Mouse (Mus musculus) hindbrain, embryonic 13.5 days (tissue): Measurements from ENCODE around the gene Asb16. TPM values are rescaled to one million over a fixed set of nuclear protein-coding genes. Genes with fewer than 3 reads are reported as not detected.

Experiments
- ATAC-seq: fragments of 200-750 bp; cut with Nextera tagmentation; 2 replicates; pipeline ENCODE4 v1.8.0; 2017; ENCODE audit warnings: moderate TSS enrichment; ENCODE audit not compliant: low FRiP score
- H3K27ac ChIP-seq: fragments of 300-500 bp; sonication (generic); 2 replicates; pipeline ENCODE4 v1.5.1; 2015; ENCODE audit warnings: inconsistent platforms, mild to moderate bottlenecking, moderate library complexity
- H3K27me3 ChIP-seq: fragments of 300-500 bp; sonication (generic); 2 replicates; pipeline ENCODE4 v1.6.1; 2015; ENCODE audit warnings: mild to moderate bottlenecking, inconsistent platforms
- H3K36me3 ChIP-seq: fragments of 300-500 bp; sonication (generic); 2 replicates; pipeline ENCODE4 v1.6.1; 2015; ENCODE audit warnings: mild to moderate bottlenecking, inconsistent platforms
- H3K4me1 ChIP-seq: fragments of 300-500 bp; sonication (generic); replicated peaks from 2 replicates; pipeline ENCODE4 v1.6.1; 2015; ENCODE audit warnings: inconsistent platforms
- H3K4me2 ChIP-seq: fragments of 300-500 bp; sonication (generic); 2 replicates; pipeline ENCODE4 v1.6.1; 2015; ENCODE audit warnings: inconsistent platforms, mild to moderate bottlenecking, moderate library complexity
- H3K4me3 ChIP-seq: fragments of 300-500 bp; sonication (generic); 2 replicates; pipeline ENCODE4 v1.5.1; 2015; ENCODE audit warnings: mild to moderate bottlenecking, inconsistent platforms
- H3K9ac ChIP-seq: fragments of 300-500 bp; sonication (generic); 2 replicates; pipeline ENCODE4 v1.6.1; 2015; ENCODE audit warnings: mild to moderate bottlenecking, inconsistent platforms
- H3K9me3 ChIP-seq: fragments of 300-500 bp; sonication (generic); 2 replicates; pipeline ENCODE4 v1.6.1; 2016; ENCODE audit warnings: inconsistent platforms
- WGBS: fragments of 180-500 bp; shearing (Covaris S2); methylation state at CpG from one replicate; pipeline ENCODE4 v1.1.7; 2015; 5-methylcytosine and 5-hydroxymethylcytosine counted together
- microRNA-seq: library from miRNA; unstranded; fragments of <30 nt; microRNA quantifications from one replicate; pipeline ENCODE4, GENCODE M21; 2016
- polyA plus RNA-seq: library from polyadenylated mRNA; unstranded; fragments of >200 nt; fragmentation: Nextera tagmentation; extraction: Ambion mirVana; gene quantifications from 2 replicates; pipeline ENCODE4 v1.2.1, GENCODE M21; 2015

Gene Asb16
- polyA plus RNA-seq, 1 experiment from 2014 or later: not detected

DNA sequence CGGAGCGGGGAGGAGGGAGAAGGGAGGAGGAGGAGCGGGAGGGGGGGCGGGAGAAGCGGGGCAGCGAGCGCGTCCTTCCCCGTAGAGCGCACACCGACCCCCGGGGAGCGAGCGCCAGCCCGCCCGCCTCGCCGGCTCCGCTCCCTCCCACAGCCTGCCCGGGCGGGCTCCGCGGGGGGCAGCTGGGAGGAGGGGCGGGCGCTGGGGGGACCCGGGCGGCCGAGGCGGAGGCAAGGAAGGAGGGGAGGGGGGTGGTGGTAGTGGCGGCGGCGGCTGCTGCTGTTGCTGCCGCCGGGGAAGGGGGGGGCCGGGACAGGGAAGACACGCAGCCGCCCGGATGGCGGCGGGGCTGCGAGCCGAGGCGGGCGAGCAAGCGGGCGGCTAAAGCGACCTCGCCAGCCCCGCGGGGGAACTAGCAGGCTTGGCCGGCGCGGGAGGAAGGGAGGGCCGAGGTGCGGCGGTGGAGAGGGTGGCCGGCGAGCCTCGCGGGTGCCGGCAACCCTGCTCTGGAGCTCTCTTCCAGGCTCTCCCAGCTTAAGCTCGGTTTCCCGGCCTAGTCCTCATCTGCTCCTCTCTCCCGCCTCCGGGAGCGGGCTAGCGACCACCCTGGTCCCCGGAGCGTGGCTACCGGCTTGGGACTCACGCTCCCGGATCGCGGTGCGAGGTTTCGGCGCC is 49.5 kb downstream of the Asb16 start:
- under 1% methylated on average over 45 of the region's 77 CpGs for WGBS
- peak overlapping the region; percentile 99 for H3K27ac ChIP-seq
- peak; percentile 37 for ATAC-seq
- no peaks in the 10 kb centered on the region for H3K9me3 ChIP-seq
- H3K36me3 ChIP-seq: peaks cover 26% of the 10 kb centered on the region
- peaks cover 30% of the 10 kb centered on the region for H3K4me1 ChIP-seq
- H3K27me3 ChIP-seq: no peaks in the 10 kb centered on the region
- peak overlapping the region; percentile 100 for H3K9ac ChIP-seq
- H3K4me3 ChIP-seq: peak overlapping the region; percentile 98
- H3K4me2 ChIP-seq: peak overlapping the region; percentile 80

DNA sequence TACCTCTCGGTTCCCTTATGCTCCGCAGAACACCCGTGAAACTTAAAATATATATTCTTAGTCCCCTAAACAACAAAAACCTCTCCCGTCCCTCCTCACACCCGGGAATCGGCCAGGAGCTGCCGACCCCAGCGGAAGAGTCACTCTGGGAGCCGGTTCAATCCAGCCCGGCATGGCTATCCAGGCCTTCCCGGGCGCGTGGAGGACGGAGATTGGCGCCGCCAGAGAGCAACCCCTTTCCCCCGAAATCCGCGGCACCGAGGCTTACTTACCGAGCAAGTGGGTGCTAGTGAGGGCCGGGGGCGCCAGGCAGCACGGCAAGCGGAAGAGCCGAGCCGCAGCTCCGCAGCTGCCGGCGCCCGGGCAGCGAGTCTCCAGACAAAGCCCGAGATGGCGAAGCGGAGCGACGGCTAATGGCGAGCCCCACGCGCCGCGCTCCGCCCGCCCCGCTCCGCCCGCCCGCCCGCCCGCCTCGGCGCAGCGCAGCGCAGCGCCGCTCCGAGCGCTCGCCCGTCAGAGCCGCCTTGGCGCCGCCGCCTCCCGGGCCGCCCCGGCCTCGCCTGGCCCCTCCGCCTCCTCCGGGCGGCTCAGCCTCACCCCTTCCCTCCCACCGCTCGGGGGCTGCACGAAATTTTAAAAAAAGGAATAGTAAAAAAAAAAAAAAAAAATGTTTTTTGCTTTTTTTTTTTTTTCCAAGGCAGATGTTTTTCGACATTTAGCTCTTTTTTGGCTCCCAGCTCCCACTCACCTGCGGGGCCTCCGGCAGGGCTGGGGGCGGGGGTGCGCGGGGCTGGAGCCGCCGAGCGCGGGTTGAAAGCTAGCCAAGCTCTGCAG is 50.2 kb downstream of the Asb16 start:
- peak overlapping the region; percentile 98 for H3K4me3 ChIP-seq
- peak overlapping the region; percentile 99 for H3K27ac ChIP-seq
- under 1% methylated on average over 78 of the region's 84 CpGs for WGBS
- no peak for ATAC-seq
- H3K4me2 ChIP-seq: peak overlapping the region; percentile 80
- H3K9me3 ChIP-seq: no peaks in the 10 kb centered on the region
- no peaks in the 10 kb centered on the region for H3K27me3 ChIP-seq
- H3K9ac ChIP-seq: peak overlapping the region; percentile 100
- peaks cover 18% of the 10 kb centered on the region for H3K36me3 ChIP-seq
- peaks cover 30% of the 10 kb centered on the region for H3K4me1 ChIP-seq

DNA sequence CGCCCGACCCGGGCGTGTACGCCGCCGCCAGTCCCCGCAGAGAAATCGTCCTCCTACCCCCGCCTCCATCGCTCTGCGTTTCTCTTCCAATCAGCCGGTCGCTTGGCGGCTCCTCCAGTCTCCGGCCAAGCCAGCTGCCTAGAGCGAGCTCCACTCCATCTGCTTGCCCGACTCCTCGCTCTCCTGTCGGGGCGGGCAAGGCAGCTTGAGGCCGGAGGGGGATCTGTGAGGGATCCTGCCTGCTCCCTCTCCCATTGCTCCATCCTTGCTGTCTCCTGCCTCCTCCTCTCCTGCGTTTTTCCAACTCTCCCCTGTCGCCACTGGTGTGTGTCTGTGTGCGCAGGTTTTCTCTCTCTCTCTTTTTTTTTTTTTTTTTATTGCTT is 50.9 kb downstream of the Asb16 start, which contains the start of gene Ubtf:
Gene Ubtf, minus strand, starts transcription at position 333 of the 383 bp plus-strand sequence.
- no peak for ATAC-seq
- H3K4me2 ChIP-seq: peak within 1 kb of the TSS; percentile 80
- WGBS: under 1% methylated on average over 25 of the region's 25 CpGs
- H3K27me3 ChIP-seq: no peaks in the 10 kb centered on the region
- H3K36me3 ChIP-seq: peaks cover 12% of the 10 kb centered on the region
- no peaks in the 10 kb centered on the region for H3K9me3 ChIP-seq
- H3K27ac ChIP-seq: peak within 1 kb of the TSS; percentile 99
- peak within 1 kb of the TSS; percentile 100 for H3K9ac ChIP-seq
- H3K4me1 ChIP-seq: peaks cover 30% of the 10 kb centered on the region
- H3K4me3 ChIP-seq: peak within 1 kb of the TSS; percentile 98

DNA sequence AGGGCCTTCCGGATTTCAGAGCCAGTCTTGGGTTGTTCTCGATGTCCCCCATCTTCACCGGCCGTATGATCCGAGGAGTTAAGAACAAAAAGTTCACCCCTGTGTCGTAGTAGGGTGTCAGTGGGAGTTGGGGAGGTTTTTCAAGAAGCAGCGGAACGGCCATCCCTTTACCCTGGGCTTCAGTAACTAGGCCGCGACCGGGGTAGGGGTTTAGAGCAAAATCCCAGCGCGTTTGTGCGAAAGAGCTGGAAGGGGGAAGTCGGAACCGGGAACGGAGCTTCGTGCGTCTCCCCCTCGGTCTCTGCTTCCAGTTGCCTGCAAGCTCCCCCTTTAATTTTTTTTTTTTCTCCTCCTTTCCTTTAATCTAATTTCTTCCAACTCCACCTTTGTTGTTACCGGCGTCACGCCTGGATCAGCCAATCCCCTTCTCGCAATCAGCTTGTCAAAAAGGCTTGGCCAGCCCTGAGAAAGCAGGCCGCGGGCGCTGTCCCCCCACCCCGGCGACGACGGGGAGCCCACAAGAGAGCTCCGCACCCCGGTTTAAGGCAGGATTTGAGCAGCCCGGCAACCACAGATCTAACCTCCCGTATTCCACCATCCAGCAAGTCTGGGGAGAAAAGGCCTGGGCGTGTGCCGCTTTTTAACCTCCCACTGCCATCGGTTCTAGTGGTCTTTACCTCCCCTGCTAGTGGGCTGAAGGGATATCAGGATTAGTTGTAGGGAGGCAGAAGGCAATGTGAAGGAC is 51.6 kb downstream of the Asb16 start:
- Histone ChIP-seq H3K27ac (peak overlapping the region; percentile 99), H3K9ac (peak overlapping the region; percentile 100), H3K27me3 (no peaks in the 10 kb centered on the region), H3K4me2 (peak overlapping the region; percentile 80), H3K4me3 (peak overlapping the region; percentile 98), H3K36me3 (peaks cover 5% of the 10 kb centered on the region; the same call in 1 of the 2 replicates), H3K9me3 (no peaks in the 10 kb centered on the region), H3K4me1 (peaks cover 27% of the 10 kb centered on the region)
- peak; percentile 54; the same call in 1 of the 2 replicates for ATAC-seq
- WGBS: 1% methylated on average over 38 of the region's 38 CpGs

DNA sequence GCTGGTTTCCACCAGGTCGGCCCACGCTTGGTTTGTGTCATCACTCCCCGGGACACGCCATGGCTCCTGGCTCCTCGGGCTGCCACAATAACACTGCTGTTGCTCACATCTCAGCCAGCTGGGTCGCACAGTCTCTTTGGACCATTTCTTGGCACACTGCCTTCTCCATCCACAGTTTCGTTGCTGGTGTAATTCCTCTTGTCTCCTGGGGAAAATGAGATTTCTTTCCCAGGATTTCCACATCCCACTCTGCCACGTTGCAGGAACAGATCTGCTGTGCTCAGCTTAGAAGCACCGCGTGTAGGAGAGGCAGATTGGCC is 52.1 kb downstream of the Asb16 start:
- 7% methylated on average over 10 of the region's 10 CpGs for WGBS
- no peaks in the 10 kb centered on the region for H3K27me3 ChIP-seq
- H3K4me2 ChIP-seq: peak overlapping the region; percentile 80
- peaks cover 21% of the 10 kb centered on the region for H3K4me1 ChIP-seq
- H3K27ac ChIP-seq: peak overlapping the region; percentile 99
- peak; percentile 28; the same call in 1 of the 2 replicates for ATAC-seq
- H3K9ac ChIP-seq: peak overlapping the region; percentile 100
- no peaks in the 10 kb centered on the region for H3K36me3 ChIP-seq
- peak overlapping the region; percentile 98 for H3K4me3 ChIP-seq
- H3K9me3 ChIP-seq: no peaks in the 10 kb centered on the region

DNA sequence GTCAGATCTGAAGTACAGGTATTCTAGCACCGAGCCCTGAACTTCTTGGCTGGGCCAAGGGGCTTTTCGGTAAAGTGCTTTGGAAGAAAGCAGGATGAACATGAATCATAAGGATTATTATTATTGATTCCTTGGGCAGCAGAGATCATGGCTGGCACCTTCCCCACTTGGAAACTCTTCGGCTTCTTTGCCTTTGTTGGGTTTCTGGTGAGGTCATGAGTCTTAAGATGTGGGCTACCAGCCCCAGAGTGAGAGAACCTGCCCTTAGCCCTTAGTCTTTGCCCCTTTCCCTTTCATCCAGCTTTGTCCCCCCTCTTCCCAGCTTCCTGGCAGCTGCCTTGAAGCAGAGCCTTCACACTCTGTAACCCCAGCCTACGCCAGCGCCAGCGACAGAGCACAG is 53.4 kb downstream of the Asb16 start:
- no peak overlapping the region for H3K4me2 ChIP-seq
- WGBS: 77% methylated on average over 6 of the region's 6 CpGs
- H3K27me3 ChIP-seq: no peaks in the 10 kb centered on the region
- no peak overlapping the region for H3K9ac ChIP-seq
- H3K9me3 ChIP-seq: no peaks in the 10 kb centered on the region
- H3K4me1 ChIP-seq: peaks cover 13% of the 10 kb centered on the region
- no peak overlapping the region for H3K27ac ChIP-seq
- H3K36me3 ChIP-seq: no peaks in the 10 kb centered on the region
- no peak overlapping the region for H3K4me3 ChIP-seq
- ATAC-seq: no peak

DNA sequence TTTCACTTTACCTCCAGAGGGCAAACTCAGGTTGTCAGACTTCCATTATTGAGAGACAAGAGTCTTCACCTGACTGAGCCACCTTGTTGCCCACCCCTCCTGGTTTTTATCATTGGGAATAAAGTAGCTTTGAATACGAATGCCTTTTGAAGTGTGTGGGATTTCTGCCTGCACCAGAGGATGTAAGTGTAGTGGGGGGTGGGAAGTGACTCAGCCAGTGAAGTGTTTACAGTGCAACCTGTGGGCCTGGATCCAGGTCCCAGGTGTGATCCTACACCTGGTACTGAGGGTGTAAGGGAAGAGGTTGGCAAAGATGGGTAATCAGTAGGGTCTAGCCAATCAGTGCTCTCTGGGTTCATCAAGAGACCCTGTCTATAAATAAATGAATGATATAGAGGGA is 55.0 kb downstream of the Asb16 start:
- H3K27me3 ChIP-seq: 0 out of 2 replicates have a peak, but pooled peaks cover 3% of the 10 kb centered on the region
- no peaks in the 10 kb centered on the region for H3K36me3 ChIP-seq
- ATAC-seq: no peak
- H3K4me1 ChIP-seq: peaks cover 13% of the 10 kb centered on the region
- no peak overlapping the region for H3K4me2 ChIP-seq
- 80% methylated on average over 1 of the region's 1 CpGs for WGBS
- no peak overlapping the region for H3K9ac ChIP-seq
- H3K27ac ChIP-seq: no peak overlapping the region
- H3K9me3 ChIP-seq: no peaks in the 10 kb centered on the region
- no peak overlapping the region for H3K4me3 ChIP-seq

DNA sequence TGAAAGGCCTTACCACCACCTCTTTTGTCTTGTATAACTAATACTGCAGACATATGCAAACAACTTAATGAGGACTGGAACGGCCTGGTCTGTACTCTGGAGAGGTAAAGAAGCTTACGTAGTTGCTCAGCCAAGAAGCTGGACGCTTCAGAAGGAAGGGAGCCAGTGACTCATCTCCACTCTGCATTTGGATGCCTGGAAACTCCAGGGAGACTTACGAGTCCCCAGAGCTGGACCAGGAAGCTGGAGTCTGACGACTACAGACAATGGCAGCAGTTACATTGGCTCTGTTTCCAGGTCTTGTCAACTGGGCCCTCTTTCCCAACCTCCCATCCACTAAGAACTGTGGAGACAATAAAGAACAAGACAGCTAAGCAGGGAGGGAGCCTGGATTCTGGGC is 58.7 kb downstream of the Asb16 start:
- WGBS: 61% methylated on average over 5 of the region's 5 CpGs
- Histone ChIP-seq H3K4me1 (no peaks in the 10 kb centered on the region), H3K27ac (no peak overlapping the region), H3K9me3 (no peaks in the 10 kb centered on the region), H3K9ac (no peak overlapping the region), H3K4me3 (no peak overlapping the region), H3K27me3 (0 out of 2 replicates have a peak, but pooled peaks cover 3% of the 10 kb centered on the region), H3K4me2 (no peak overlapping the region), H3K36me3 (no peaks in the 10 kb centered on the region)
- ATAC-seq: no peak

DNA sequence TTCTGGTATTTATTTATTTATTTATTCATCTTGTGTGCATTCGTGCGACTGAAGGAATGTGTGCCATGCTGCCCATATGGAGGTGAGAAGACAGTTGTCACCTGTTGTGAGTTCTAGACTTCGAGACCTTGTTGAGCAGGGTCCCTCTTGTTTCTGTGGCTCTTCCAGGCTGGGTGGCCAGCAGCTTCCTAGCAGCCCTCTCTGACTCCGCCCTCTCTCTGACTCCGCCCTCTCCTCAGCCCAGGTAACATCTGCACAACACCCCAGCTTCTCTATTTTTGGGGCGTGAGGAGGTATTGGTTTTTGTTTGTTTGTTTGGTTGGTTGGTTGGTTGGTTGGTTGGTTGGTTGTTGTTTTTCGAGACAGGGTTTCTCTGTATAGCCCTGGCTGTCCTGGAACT is 59.3 kb downstream of the Asb16 start:
- no peak for ATAC-seq
- H3K4me2 ChIP-seq: no peak overlapping the region
- no peaks in the 10 kb centered on the region for H3K4me1 ChIP-seq
- no peaks in the 10 kb centered on the region for H3K36me3 ChIP-seq
- 0 out of 2 replicates have a peak, but pooled peaks cover 3% of the 10 kb centered on the region for H3K27me3 ChIP-seq
- no peak overlapping the region for H3K9ac ChIP-seq
- no peak overlapping the region for H3K4me3 ChIP-seq
- WGBS: 84% methylated on average over 7 of the region's 7 CpGs
- no peak overlapping the region for H3K27ac ChIP-seq
- no peaks in the 10 kb centered on the region for H3K9me3 ChIP-seq

Small RNAs within 50 kb of the gene (microRNA-seq; reads per million reads assigned to microRNA genes)
- gene Mir8101: 0.70 reads per million

Other genes with a start within 250 kb of the Asb16 start
- 43.5 and 45.9 TPM in 2 replicates for gene Mpp3, start 240.3 kb upstream of the Asb16 start, polyA plus RNA-seq
- gene Cd300lg, start 227.2 kb upstream of the Asb16 start, polyA plus RNA-seq: 0.38 and 0.53 TPM in 2 replicates
- gene Mpp2, start 180.2 kb upstream of the Asb16 start, polyA plus RNA-seq: 24.1 and 24.9 TPM in 2 replicates
- not detected in 2 replicates for gene Ppy, start 167.4 kb upstream of the Asb16 start, polyA plus RNA-seq
- 3.3 and 7.5 TPM in 2 replicates for gene Pyy, start 160.9 kb upstream of the Asb16 start, polyA plus RNA-seq
- not detected in 2 replicates for gene Nags, start 123.2 kb upstream of the Asb16 start, polyA plus RNA-seq
- 37.9 and 38.1 TPM in 2 replicates for gene Tmem101, start 112.3 kb upstream of the Asb16 start, polyA plus RNA-seq
- 144 and 148 TPM in 2 replicates for gene Lsm12, start 83.4 kb upstream of the Asb16 start, polyA plus RNA-seq
- gene G6pc3, start 79.1 kb upstream of the Asb16 start, polyA plus RNA-seq: 30.0 and 37.2 TPM in 2 replicates
- 82.0 and 85.4 TPM in 2 replicates for gene Hdac5, start 38.6 kb upstream of the Asb16 start, polyA plus RNA-seq
- gene BC030867, start 19.9 kb upstream of the Asb16 start, polyA plus RNA-seq: 3.8 TPM in 2 replicates
- 81.3 and 82.8 TPM in 2 replicates for gene Tmub2, start 16.2 kb downstream of the Asb16 start, polyA plus RNA-seq
- 29.2 and 29.9 TPM in 2 replicates for gene Atxn7l3, start 27.9 kb downstream of the Asb16 start, polyA plus RNA-seq
- gene Ubtf, start 51.0 kb downstream of the Asb16 start, polyA plus RNA-seq: 77.1 and 82.7 TPM in 2 replicates
- 4.4 and 5.0 TPM in 2 replicates for gene Slc4a1, start 97.5 kb downstream of the Asb16 start, polyA plus RNA-seq
- 135 and 144 TPM in 2 replicates for gene Rundc3a, start 124.7 kb downstream of the Asb16 start, polyA plus RNA-seq
- gene Slc25a39, start 139.2 kb downstream of the Asb16 start, polyA plus RNA-seq: 139 and 147 TPM in 2 replicates
- gene Grn, start 161.6 kb downstream of the Asb16 start, polyA plus RNA-seq: 76.5 and 77.3 TPM in 2 replicates
- 15.9 and 17.1 TPM in 2 replicates for gene Fam171a2, start 178.9 kb downstream of the Asb16 start, polyA plus RNA-seq
- 5.9 and 6.2 TPM in 2 replicates for gene Itga2b, start 201.4 kb downstream of the Asb16 start, polyA plus RNA-seq